8 mouse cellular contexts compared by ENCODE assay signal in genomic region chr4:126277906-126278564, GRCm38 (mm10). TPM values are rescaled to one million over a fixed set of nuclear protein-coding genes. Genes with fewer than 3 reads are reported as not detected.
DNase-seq lines count a peak whose midpoint lies in the region; ATAC-seq and TF ChIP-seq lines count a peak whose summit lies in the region.

No protein-coding gene starts in this region.

- H3K9me3 ChIP-seq in embryonic facial prominence, embryonic 15.5 days (replicated peaks), result no peaks in the 10 kb centered on the region
- H3K9me3 ChIP-seq in hindbrain, embryonic 14.5 days (ENCODE audit: control insufficient read depth, low read length), result no peaks in the 10 kb centered on the region
- no peaks in the 10 kb centered on the region for H3K9me3 ChIP-seq in liver, embryonic 11.5 days (ENCODE audit: control insufficient read depth, low read length)

- H3K27me3 ChIP-seq in embryonic facial prominence, embryonic 15.5 days, result no peaks in the 10 kb centered on the region
- no peaks in the 10 kb centered on the region for H3K27me3 ChIP-seq in hindbrain, embryonic 14.5 days (ENCODE audit: control insufficient read depth, insufficient read depth, low read length)
- H3K27me3 ChIP-seq in liver, embryonic 11.5 days (replicated peaks; ENCODE audit: control insufficient read depth, insufficient read depth, low read length), result no peaks in the 10 kb centered on the region

- no peak for TF ChIP-seq POLR2A in lung, adult 2 months (IDR thresholded peaks at IDR 0.05; ENCODE audit: borderline replicate concordance, extremely low read depth, low read depth, low read length)

- no peak overlapping the region for H3K9ac ChIP-seq in embryonic facial prominence, embryonic 15.5 days
- H3K9ac ChIP-seq in hindbrain, embryonic 14.5 days, result no peak overlapping the region
- H3K9ac ChIP-seq in liver, embryonic 11.5 days (ENCODE audit: low read depth, low read length), result no peak overlapping the region

- peak; percentile 48 for DNase-seq in lung, adult 2 months
- DNase-seq in lung, adult 18-20 months, result no peak
- DNase-seq in adipocyte (ENCODE audit: low spot score), result peak; percentile 74
- DNase-seq in hindbrain, embryonic 14.5 days (ENCODE audit: low spot score), result peak; percentile 72
- no peak for DNase-seq in liver, embryonic 11.5 days (ENCODE audit: low spot score)
- peak; percentile 72 for DNase-seq in naive thymus-derived CD4-positive, alpha-beta T cell, adult 2 months (ENCODE audit: low read depth)
- no peak for DNase-seq in spleen, adult 12 weeks (ENCODE audit: low spot score)

- H3K4me1 ChIP-seq in lung, adult 2 months (ENCODE audit: control insufficient read depth, insufficient read depth, low read length), result no peaks in the 10 kb centered on the region
- peaks cover 34% of the 10 kb centered on the region for H3K4me1 ChIP-seq in embryonic facial prominence, embryonic 15.5 days
- H3K4me1 ChIP-seq in hindbrain, embryonic 14.5 days (replicated peaks; ENCODE audit: control insufficient read depth, insufficient read depth, low read length), result no peaks in the 10 kb centered on the region
- H3K4me1 ChIP-seq in liver, embryonic 11.5 days (replicated peaks; ENCODE audit: control insufficient read depth, insufficient read depth, low read length), result no peaks in the 10 kb centered on the region; the same call in 1 of the 2 replicates

- H3K4me2 ChIP-seq in embryonic facial prominence, embryonic 15.5 days (replicated peaks), result peak overlapping the region; percentile 44
- peak overlapping the region; percentile 22; the same call in 1 of the 2 replicates for H3K4me2 ChIP-seq in hindbrain, embryonic 14.5 days (replicated peaks)
- peak overlapping the region; percentile 24 for H3K4me2 ChIP-seq in liver, embryonic 11.5 days

- 12% methylated on average over 13 of the region's 13 CpGs for WGBS in lung, adult 2 months
- 3% methylated on average over 13 of the region's 13 CpGs for WGBS in embryonic facial prominence, embryonic 15.5 days
- 11% methylated on average over 13 of the region's 13 CpGs for WGBS in hindbrain, embryonic 14.5 days
- WGBS in liver, embryonic 11.5 days, result 11% methylated on average over 13 of the region's 13 CpGs

- ATAC-seq in embryonic facial prominence, embryonic 15.5 days (ENCODE audit: insufficient number of reproducible peaks, low FRiP score, low TSS enrichment, low read depth), result peak; percentile 61
- ATAC-seq in hindbrain, embryonic 14.5 days (ENCODE audit: low FRiP score), result peak; percentile 48; the same call in 1 of the 2 replicates
- peak; percentile 41; the same call in 1 of the 2 replicates for ATAC-seq in liver, embryonic 11.5 days (replicated peaks; ENCODE audit: low FRiP score)

- no peak overlapping the region for H3K4me3 ChIP-seq in lung, adult 2 months (replicated peaks; ENCODE audit: extremely low read depth, low read depth, low read length)
- no peak overlapping the region for H3K4me3 ChIP-seq in embryonic facial prominence, embryonic 15.5 days (replicated peaks)
- no peak overlapping the region for H3K4me3 ChIP-seq in hindbrain, embryonic 14.5 days (replicated peaks; ENCODE audit: low read length)
- H3K4me3 ChIP-seq in liver, embryonic 11.5 days (ENCODE audit: low read depth, low read length), result no peak overlapping the region

- peaks cover 26% of the 10 kb centered on the region for H3K36me3 ChIP-seq in embryonic facial prominence, embryonic 15.5 days
- H3K36me3 ChIP-seq in hindbrain, embryonic 14.5 days (replicated peaks; ENCODE audit: control insufficient read depth, insufficient read depth), result peaks cover 29% of the 10 kb centered on the region
- H3K36me3 ChIP-seq in liver, embryonic 11.5 days (ENCODE audit: control insufficient read depth, insufficient read depth, low read length), result peaks cover 9% of the 10 kb centered on the region; the same call in 1 of the 2 replicates

- TF ChIP-seq CTCF in lung, adult 2 months (IDR thresholded peaks at IDR 0.05; ENCODE audit: insufficient read depth, low read length), result peak; percentile 90

- H3K27ac ChIP-seq in embryonic facial prominence, embryonic 15.5 days (replicated peaks), result peak overlapping the region; percentile 82
- H3K27ac ChIP-seq in hindbrain, embryonic 14.5 days, result no peak overlapping the region
- no peak overlapping the region for H3K27ac ChIP-seq in liver, embryonic 11.5 days (ENCODE audit: low read depth, low read length)

RNA-seq across cellular contexts. Expression of gene Col8a2, which starts 8.6 kb away (rescaled TPM):
- 3.5 and 4.4 TPM in 2 replicates for polyA plus RNA-seq in lung, adult 2 months (2012; rRNA removed)
- polyA plus RNA-seq in embryonic facial prominence, embryonic 15.5 days (2015; fragmentation: Nextera tagmentation; extraction: Ambion mirVana), result 48.6 and 60.1 TPM in 2 replicates
- polyA plus RNA-seq in hindbrain, embryonic 14.5 days (2014; fragmentation: Nextera tagmentation; extraction: Ambion mirVana), result 8.1 and 9.9 TPM in 2 replicates
- polyA plus RNA-seq in liver, embryonic 11.5 days (2014; fragmentation: Nextera tagmentation; extraction: Ambion mirVana), result 1.9 and 2.2 TPM in 2 replicates

RNA-seq across cellular contexts. Expression of gene Trappc3, which starts 15.9 kb away (rescaled TPM):
- 31.7 and 51.1 TPM in 2 replicates for polyA plus RNA-seq in lung, adult 2 months (2012; rRNA removed)
- polyA plus RNA-seq in embryonic facial prominence, embryonic 15.5 days (2015; fragmentation: Nextera tagmentation; extraction: Ambion mirVana), result 124 and 132 TPM in 2 replicates
- polyA plus RNA-seq in hindbrain, embryonic 14.5 days (2014; fragmentation: Nextera tagmentation; extraction: Ambion mirVana), result 40.7 and 45.9 TPM in 2 replicates
- polyA plus RNA-seq in liver, embryonic 11.5 days (2014; fragmentation: Nextera tagmentation; extraction: Ambion mirVana), result 20.6 and 26.8 TPM in 2 replicates

RNA-seq across cellular contexts. Expression of gene Map7d1, which starts 21.9 kb away (rescaled TPM):
- polyA plus RNA-seq in lung, adult 2 months (2012; rRNA removed), result 153 and 194 TPM in 2 replicates
- 59.9 and 60.4 TPM in 2 replicates for polyA plus RNA-seq in embryonic facial prominence, embryonic 15.5 days (2015; fragmentation: Nextera tagmentation; extraction: Ambion mirVana)
- 84.2 and 90.0 TPM in 2 replicates for polyA plus RNA-seq in hindbrain, embryonic 14.5 days (2014; fragmentation: Nextera tagmentation; extraction: Ambion mirVana)
- 26.5 and 28.9 TPM in 2 replicates for polyA plus RNA-seq in liver, embryonic 11.5 days (2014; fragmentation: Nextera tagmentation; extraction: Ambion mirVana)

RNA-seq across cellular contexts. Expression of gene Adprhl2, which starts 43.5 kb away (rescaled TPM):
- polyA plus RNA-seq in lung, adult 2 months (2012; rRNA removed), result 42.2 and 49.0 TPM in 2 replicates
- 83.5 and 89.3 TPM in 2 replicates for polyA plus RNA-seq in embryonic facial prominence, embryonic 15.5 days (2015; fragmentation: Nextera tagmentation; extraction: Ambion mirVana)
- 56.4 and 57.9 TPM in 2 replicates for polyA plus RNA-seq in hindbrain, embryonic 14.5 days (2014; fragmentation: Nextera tagmentation; extraction: Ambion mirVana)
- 53.5 and 62.2 TPM in 2 replicates for polyA plus RNA-seq in liver, embryonic 11.5 days (2014; fragmentation: Nextera tagmentation; extraction: Ambion mirVana)

RNA-seq across cellular contexts. Expression of gene Tekt2, which starts 47.5 kb away (rescaled TPM):
- 12.9 and 18.6 TPM in 2 replicates for polyA plus RNA-seq in lung, adult 2 months (2012; rRNA removed)
- 18.4 and 26.5 TPM in 2 replicates for polyA plus RNA-seq in embryonic facial prominence, embryonic 15.5 days (2015; fragmentation: Nextera tagmentation; extraction: Ambion mirVana)
- polyA plus RNA-seq in hindbrain, embryonic 14.5 days (2014; fragmentation: Nextera tagmentation; extraction: Ambion mirVana), result 7.2 and 8.2 TPM in 2 replicates
- polyA plus RNA-seq in liver, embryonic 11.5 days (2014; fragmentation: Nextera tagmentation; extraction: Ambion mirVana), result 0.71 and 1.7 TPM in 2 replicates

Comparison
In these comparisons a context has a peak if more than half of its experiments do, and no peak if none do; other contexts are left out.
1. DNase-seq: peak in lung, adult 2 months (single experiment), adipocyte (single experiment), hindbrain, embryonic 14.5 days (single experiment) and naive thymus-derived CD4-positive, alpha-beta T cell, adult 2 months (single experiment); none in lung, adult 18-20 months (0 of 2), liver, embryonic 11.5 days (single experiment) and spleen, adult 12 weeks (single experiment).
2. Peak in every context shown above with its lines, with median percentiles within 50 percentile points of each other: ATAC-seq and H3K4me2 ChIP-seq.